Mouse (Mus musculus): Measurements from ENCODE around the gene Lgals2. TPM values are rescaled to one million over a fixed set of nuclear protein-coding genes. Genes with fewer than 3 reads are reported as not detected.

Gene Lgals2
- total and polyA plus RNA-seq, 3 experiments: not detected

DNA sequence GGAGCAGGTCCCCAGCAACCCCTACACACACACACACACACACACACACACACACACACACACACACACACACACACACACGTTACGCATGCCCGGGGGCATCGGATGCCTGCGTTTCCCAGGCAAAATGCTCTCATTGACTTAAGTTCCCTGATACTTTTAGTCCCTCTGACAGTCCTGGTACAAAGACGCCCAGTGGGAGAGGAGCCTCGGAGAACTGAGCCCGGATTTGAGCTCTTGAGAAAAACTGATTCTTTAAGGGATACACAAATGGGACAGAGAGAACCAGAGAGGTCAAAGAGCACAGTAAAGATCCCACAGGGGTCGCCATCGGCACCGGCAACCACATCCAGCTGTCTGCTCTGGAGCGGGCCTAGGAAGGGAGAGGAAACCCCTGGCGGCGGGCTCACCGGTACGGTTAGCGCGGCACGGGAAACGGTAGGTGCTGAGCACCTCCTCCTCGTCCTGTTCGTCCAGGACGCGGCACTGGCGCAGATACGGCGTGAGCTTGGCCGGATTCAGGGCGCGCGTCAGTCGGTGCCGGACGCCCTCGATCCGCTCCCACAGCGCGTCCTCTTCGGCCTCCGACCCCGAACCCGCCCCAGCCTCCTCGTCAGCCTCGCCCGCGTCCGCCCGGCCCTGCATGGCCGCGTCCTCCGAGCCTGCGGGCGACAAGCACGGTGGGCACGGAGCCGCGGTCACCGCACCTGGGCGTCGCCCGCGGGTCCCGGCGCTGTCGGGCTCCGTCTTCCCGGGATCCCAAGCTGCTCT is 53.2 kb downstream of the Lgals2 start:
- Histone ChIP-seq H3K4me1 (ENCODE audit: control insufficient read depth in 1 of 2, insufficient read depth in 2 of 2, low read length in 2 of 2) (no peaks in the 10 kb centered on the region), H3K4me3 (ENCODE audit: control insufficient read depth in 1 of 2, insufficient read depth in 1 of 2, low read depth in 2 of 2, low read length in 2 of 2) (no peak overlapping the region), H3K27me3 (ENCODE audit: control insufficient read depth in 1 of 2, insufficient read depth in 2 of 2, low read length in 2 of 2) (no peaks in the 10 kb centered on the region), H3K36me3 (ENCODE audit: control insufficient read depth in 1 of 2, insufficient read depth in 2 of 2, low read length in 2 of 2) (no peaks in the 10 kb centered on the region), H3K27ac (ENCODE audit: control insufficient read depth, low read depth, low read length) (no peak overlapping the region), H3K9me3 (replicated peaks; ENCODE audit: insufficient read depth, low read length) (no peaks in the 10 kb centered on the region), H3K79me2 (ENCODE audit: control insufficient read depth, insufficient read depth, low read length, poor library complexity) (no peaks in the 10 kb centered on the region), H3K9ac (ENCODE audit: control insufficient read depth, low read depth, low read length, poor library complexity, severe bottlenecking) (no peak overlapping the region)
- TF ChIP-seq SMC3 (IDR thresholded peaks at IDR 0.05; ENCODE audit: low read depth, low read length): no peak
- no peak for TF ChIP-seq USF2 (IDR thresholded peaks at IDR 0.05; ENCODE audit: borderline replicate concordance in 1 of 2, insufficient read depth in 1 of 2, low read depth in 1 of 2, low read length in 2 of 2)
- no peak for TF ChIP-seq HCFC1 (IDR thresholded peaks at IDR 0.05; ENCODE audit: low read depth, low read length)
- TF ChIP-seq ELF1 (IDR thresholded peaks at IDR 0.05; ENCODE audit: low read depth, low read length): no peak
- no peak for TF ChIP-seq CHD1 (IDR thresholded peaks at IDR 0.05; ENCODE audit: low read depth, low read length)
- TF ChIP-seq CTCF (IDR thresholded peaks at IDR 0.05 in 2 of 3, conservative IDR thresholded peaks at IDR 0.05 in 1 of 3; ENCODE audit: control insufficient read depth in 1 of 3, insufficient read depth in 1 of 3, low read depth in 2 of 3, low read length in 3 of 3, poor library complexity in 1 of 3, severe bottlenecking in 1 of 3): no peak
- no peak for TF ChIP-seq SIN3A (IDR thresholded peaks at IDR 0.05; ENCODE audit: low read length)
- no peak for TF ChIP-seq MAX (IDR thresholded peaks at IDR 0.05; ENCODE audit: low read length)
- no peak for TF ChIP-seq POLR2A (IDR thresholded peaks at IDR 0.05; ENCODE audit: control insufficient read depth in 1 of 2, insufficient read depth in 1 of 2, low read depth in 1 of 2, low read length in 2 of 2, poor library complexity in 1 of 2)
- TF ChIP-seq ETS1 (IDR thresholded peaks at IDR 0.05; ENCODE audit: low read depth, low read length): no peak
- no peak for TF ChIP-seq NELFE (IDR thresholded peaks at IDR 0.05; ENCODE audit: low read depth, low read length)
- no peak for DNase-seq (ENCODE audit: low read depth, low spot score)

DNA sequence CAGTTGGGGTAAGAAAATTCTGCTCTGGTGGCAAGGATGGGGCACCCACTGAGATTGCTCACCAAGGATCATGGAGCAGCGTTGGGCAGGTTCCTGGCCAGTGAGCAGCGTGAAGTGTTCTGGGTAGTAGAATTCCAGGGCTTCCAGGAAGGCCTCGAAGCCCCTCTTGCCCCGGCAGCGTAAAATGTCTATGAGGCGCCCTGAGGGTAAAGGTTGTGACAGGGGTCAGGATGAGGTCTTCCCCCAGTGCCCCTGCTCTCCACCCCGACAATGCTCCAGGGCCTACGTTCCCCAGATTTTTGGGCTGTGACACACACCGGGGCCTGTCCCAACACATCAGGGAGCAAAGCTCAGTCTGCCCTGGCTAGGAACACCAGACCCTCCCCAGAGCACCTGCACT is 53.8 kb downstream of the Lgals2 start:
- TF ChIP-seq SMC3 (IDR thresholded peaks at IDR 0.05; ENCODE audit: low read depth, low read length) (no peak), POLR2AphosphoS2 (IDR thresholded peaks at IDR 0.05; ENCODE audit: low read length) (no peak), NRF1 (IDR thresholded peaks at IDR 0.05; ENCODE audit: insufficient read depth, low read depth, low read length, poor library complexity, severe bottlenecking) (no peak), MAZ (IDR thresholded peaks at IDR 0.05; ENCODE audit: low read depth, low read length) (no peak), GABPA (IDR thresholded peaks at IDR 0.05; ENCODE audit: low read depth, low read length) (no peak), POLR2A (IDR thresholded peaks at IDR 0.05; ENCODE audit: control insufficient read depth in 1 of 2, insufficient read depth in 1 of 2, low read depth in 1 of 2, low read length in 2 of 2, poor library complexity in 1 of 2) (no peak), ZC3H11A (IDR thresholded peaks at IDR 0.05; ENCODE audit: low read depth, low read length) (no peak), ELF1 (IDR thresholded peaks at IDR 0.05; ENCODE audit: low read depth, low read length) (no peak), CTCF (IDR thresholded peaks at IDR 0.05 in 2 of 3, conservative IDR thresholded peaks at IDR 0.05 in 1 of 3; ENCODE audit: control insufficient read depth in 1 of 3, insufficient read depth in 1 of 3, low read depth in 2 of 3, low read length in 3 of 3, poor library complexity in 1 of 3, severe bottlenecking in 1 of 3) (no peak), CHD2 (IDR thresholded peaks at IDR 0.05; ENCODE audit: low read length) (no peak), TCF12 (IDR thresholded peaks at IDR 0.05; ENCODE audit: low read depth, low read length) (no peak), UBTF (IDR thresholded peaks at IDR 0.05; ENCODE audit: borderline replicate concordance, insufficient read depth, low read depth, low read length) (no peak), USF1 (IDR thresholded peaks at IDR 0.05; ENCODE audit: low read depth, low read length) (no peak), MXI1 (IDR thresholded peaks at IDR 0.05; ENCODE audit: low read depth, low read length) (no peak), USF2 (IDR thresholded peaks at IDR 0.05; ENCODE audit: borderline replicate concordance in 1 of 2, insufficient read depth in 1 of 2, low read depth in 1 of 2, low read length in 2 of 2) (no peak), TAL1 (IDR thresholded peaks at IDR 0.05; ENCODE audit: low read length) (no peak), TBP (IDR thresholded peaks at IDR 0.05; ENCODE audit: low read depth, low read length) (no peak)
- H3K27me3 ChIP-seq (ENCODE audit: control insufficient read depth in 1 of 2, insufficient read depth in 2 of 2, low read length in 2 of 2): no peaks in the 10 kb centered on the region
- no peaks in the 10 kb centered on the region for H3K4me1 ChIP-seq (ENCODE audit: control insufficient read depth in 1 of 2, insufficient read depth in 2 of 2, low read length in 2 of 2)
- no peaks in the 10 kb centered on the region for H3K36me3 ChIP-seq (ENCODE audit: control insufficient read depth in 1 of 2, insufficient read depth in 2 of 2, low read length in 2 of 2)
- no peaks in the 10 kb centered on the region for H3K79me2 ChIP-seq (ENCODE audit: control insufficient read depth, insufficient read depth, low read length, poor library complexity)
- DNase-seq (ENCODE audit: low read depth, low spot score): no peak
- no peak overlapping the region for H3K9ac ChIP-seq (ENCODE audit: control insufficient read depth, low read depth, low read length, poor library complexity, severe bottlenecking)
- H3K9me3 ChIP-seq (replicated peaks; ENCODE audit: insufficient read depth, low read length): no peaks in the 10 kb centered on the region
- H3K4me3 ChIP-seq (ENCODE audit: control insufficient read depth in 1 of 2, insufficient read depth in 1 of 2, low read depth in 2 of 2, low read length in 2 of 2): no peak overlapping the region
- H3K27ac ChIP-seq (ENCODE audit: control insufficient read depth, low read depth, low read length): no peak overlapping the region
